Mouse (Mus musculus): ENCODE results near the gene Nos1ap.

Nos1ap gene

GRCm38 (mm10) chr1:170346266-170346665 lies 243.4 kb downstream of the Nos1ap start:
- DNase-seq: peak; percentile 66 to 75

- DNase-seq: peak; percentile 54 to 67
These were observed 245.8 kb downstream of the Nos1ap start for GRCm38 (mm10) chr1:170343906-170344305.

GRCm38 (mm10) chr1:170343081-170343480 lies 246.6 kb downstream of the Nos1ap start:
- no peak for DNase-seq

- DNase-seq: no peak
These were observed 249.7 kb downstream of the Nos1ap start for GRCm38 (mm10) chr1:170339943-170340342.

- DNase-seq: peak; percentile 13 to 25
These were observed 256.9 kb downstream of the Nos1ap start for GRCm38 (mm10) chr1:170332775-170333174.

GRCm38 (mm10) chr1:170331926-170332325 lies 257.7 kb downstream of the Nos1ap start:
- DNase-seq: no peak

GRCm38 (mm10) chr1:170325277-170325676 lies 264.4 kb downstream of the Nos1ap start:
- no peak for DNase-seq

GRCm38 (mm10) chr1:170324312-170324711 lies 265.3 kb downstream of the Nos1ap start:
- DNase-seq: no peak

- DNase-seq: no peak
These were observed 266.7 kb downstream of the Nos1ap start for GRCm38 (mm10) chr1:170323001-170323400.

GRCm38 (mm10) chr1:170322046-170322445 lies 267.6 kb downstream of the Nos1ap start:
- no peak for DNase-seq

GRCm38 (mm10) chr1:170311431-170311830 lies 278.2 kb downstream of the Nos1ap start:
- DNase-seq: no peak

- DNase-seq: no peak
These were observed 281.2 kb downstream of the Nos1ap start, which contains the start of gene Spata46 for GRCm38 (mm10) chr1:170308503-170308902. Gene Spata46, plus strand, starts transcription at chr1:170308803.

GRCm38 (mm10) chr1:170306232-170306631 lies 283.4 kb downstream of the Nos1ap start, which contains the start of gene Gm7694:
Gene Gm7694, minus strand, starts transcription at chr1:170306332.
- DNase-seq: no peak

GRCm38 (mm10) chr1:170305002-170305401 lies 284.7 kb downstream of the Nos1ap start:
- no peak for DNase-seq

GRCm38 (mm10) chr1:170303103-170303502 lies 286.6 kb downstream of the Nos1ap start:
- no peak for DNase-seq

GRCm38 (mm10) chr1:170302456-170302855 lies 287.2 kb downstream of the Nos1ap start:
- DNase-seq: no peak

GRCm38 (mm10) chr1:170301686-170302085 lies 288.0 kb downstream of the Nos1ap start:
- DNase-seq: no peak

- DNase-seq: no peak
These were observed 290.2 kb downstream of the Nos1ap start for GRCm38 (mm10) chr1:170299496-170299895.

- DNase-seq: no peak
These were observed 294.7 kb downstream of the Nos1ap start for GRCm38 (mm10) chr1:170294786-170295570.

- no peak for DNase-seq
These were observed 296.4 kb downstream of the Nos1ap start for GRCm38 (mm10) chr1:170293257-170293656.

GRCm38 (mm10) chr1:170292239-170292951 lies 297.3 kb downstream of the Nos1ap start:
- peak; percentile 54 to 73 for DNase-seq

- no peak for DNase-seq
These were observed 307.1 kb downstream of the Nos1ap start for GRCm38 (mm10) chr1:170282415-170283129.

- DNase-seq: no peak
These were observed 312.6 kb downstream of the Nos1ap start, which contains the start of gene Sh2d1b1 for GRCm38 (mm10) chr1:170277016-170277415. Gene Sh2d1b1, plus strand, starts transcription at chr1:170277320.
